Mouse (Mus musculus) megakaryocyte, adult 5-6 weeks (primary cell): Measurements from ENCODE around the gene Vmn1r57. TPM values are rescaled to one million over a fixed set of nuclear protein-coding genes. Genes with fewer than 3 reads are reported as not detected.
"Not testable (repeated sequence)": the region's sequence is repeated elsewhere in the genome, so short reads cannot be mapped to it uniquely, and the experiment has no call there.

Experiments used
- ATAC-seq: 2 replicates; pipeline ENCODE4 v1.8.0; 2016; ENCODE audit warnings: mild to moderate bottlenecking, inconsistent platforms; ENCODE audit not compliant: poor library complexity, severe bottlenecking
- total RNA-seq, 2 experiments: library from RNA; stranded (forward) in 1 of 2; stranded (reverse) in 1 of 2; fragments of 153-499, 151-499 nt in 1 of 2; fragments of 221-1000, 200-1000 nt in 1 of 2; gene quantifications; 2 replicates each; pipeline versions ENCODE4 v1.2.3 to v1.2.4; 2015 to 2017

The Vmn1r57 gene
- not detected in 2 replicates for total RNA-seq (2015)
- not detected in 2 replicates for total RNA-seq (2017)

DNA sequence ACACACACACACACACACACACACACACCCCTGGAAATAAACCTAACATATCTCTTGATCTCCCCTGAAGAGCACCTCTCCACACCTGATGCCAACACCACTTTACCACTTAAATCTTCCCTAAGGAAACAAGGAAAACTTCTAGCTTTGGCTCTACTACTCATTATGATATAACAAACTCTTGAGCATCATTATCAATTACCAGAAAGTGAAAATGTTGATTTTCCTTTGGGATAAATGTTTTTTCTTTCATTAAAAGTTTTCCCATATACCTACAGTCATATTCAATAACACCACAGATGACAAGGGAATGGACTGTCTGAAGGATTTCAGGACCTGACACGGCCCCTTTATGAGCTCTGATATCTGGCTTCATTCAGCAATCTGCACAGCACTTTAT, at the start of gene Vmn1r57:
TSS of gene Vmn1r57 (plus strand) at position 301 of the 400 bp plus-strand sequence.
- ATAC-seq = not testable (repeated sequence)

DNA sequence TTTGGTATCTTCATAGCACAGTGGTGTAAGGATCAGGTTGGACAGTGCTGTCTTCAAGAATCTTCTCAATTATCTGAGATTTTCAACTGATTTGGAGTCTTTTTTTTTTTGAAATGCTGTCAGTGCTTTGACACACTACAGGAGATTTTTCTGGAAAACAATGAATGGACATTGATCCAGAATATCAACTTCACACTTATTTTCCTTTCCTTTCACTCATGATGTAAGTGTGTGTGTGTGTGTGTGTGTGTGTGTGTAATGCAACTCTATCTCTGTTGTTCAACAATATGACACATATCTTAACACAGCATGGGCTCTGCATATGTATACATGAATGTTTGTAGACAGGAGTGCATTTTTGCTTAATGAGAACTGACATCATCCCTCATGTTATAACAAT, 21.6 kb upstream of the Vmn1r57 start, which contains the start of gene Vmn1r56:
TSS of gene Vmn1r56 (minus strand) at position 101 of the 400 bp plus-strand sequence.
- not testable (repeated sequence) for ATAC-seq

DNA sequence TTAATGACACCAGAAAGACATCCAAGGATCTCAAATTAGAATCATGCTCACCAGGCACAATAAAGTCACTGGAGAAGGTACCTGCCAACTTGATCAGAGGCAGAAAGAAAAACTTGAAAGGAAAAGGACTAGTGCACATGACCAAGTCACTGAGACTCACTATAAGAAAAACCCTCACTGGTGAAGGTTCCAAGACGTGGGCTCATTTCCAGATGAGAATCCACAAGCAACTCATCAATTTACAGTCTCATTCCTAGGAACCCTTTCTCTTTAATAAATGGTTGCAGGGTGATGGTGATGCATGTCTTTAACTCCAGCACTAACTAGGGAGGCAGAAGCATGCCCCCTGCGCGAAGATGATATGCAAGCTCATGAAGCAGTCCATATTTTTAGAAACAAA, 44.8 kb downstream of the Vmn1r57 start:
- no peak for ATAC-seq

Other genes starting within 250 kb of the Vmn1r57 start
- 0.09 TPM in 1 of 2 replicates, not detected in the other for gene Sbk3, start 247.3 kb upstream of the Vmn1r57 start, total RNA-seq (2015)
- not detected in 2 replicates for gene Sbk3, start 247.3 kb upstream of the Vmn1r57 start, total RNA-seq (2017)
- gene Zfp579, start 222.3 kb upstream of the Vmn1r57 start, total RNA-seq (2015) = 5.7 and 14.9 TPM in 2 replicates
- 0.81 and 0.89 TPM in 2 replicates for gene Zfp579, start 222.3 kb upstream of the Vmn1r57 start, total RNA-seq (2017)
- 24.8 and 26.2 TPM in 2 replicates for gene Zfp524, start 204.1 kb upstream of the Vmn1r57 start, total RNA-seq (2015)
- 13.5 and 13.9 TPM in 2 replicates for gene Zfp524, start 204.1 kb upstream of the Vmn1r57 start, total RNA-seq (2017)
- 19.2 and 20.6 TPM in 2 replicates for gene Fiz1, start 203.8 kb upstream of the Vmn1r57 start, total RNA-seq (2015)
- gene Fiz1, start 203.8 kb upstream of the Vmn1r57 start, total RNA-seq (2017) = 9.3 and 12.1 TPM in 2 replicates
- gene Gm44973, start 203.0 kb upstream of the Vmn1r57 start, total RNA-seq (2015) = 0.30 TPM in 1 of 2 replicates, not detected in the other
- gene Gm44973, start 203.0 kb upstream of the Vmn1r57 start, total RNA-seq (2017) = not detected in 2 replicates
- 11.9 and 12.0 TPM in 2 replicates for gene Zfp865, start 198.1 kb upstream of the Vmn1r57 start, total RNA-seq (2015)
- 13.6 and 14.4 TPM in 2 replicates for gene Zfp865, start 198.1 kb upstream of the Vmn1r57 start, total RNA-seq (2017)
- gene Ccdc106, start 197.9 kb upstream of the Vmn1r57 start, total RNA-seq (2015) = 0.13 and 0.48 TPM in 2 replicates
- 2.1 TPM in 1 of 2 replicates, not detected in the other for gene Ccdc106, start 197.9 kb upstream of the Vmn1r57 start, total RNA-seq (2017)
- 0.62 TPM in 1 of 2 replicates, not detected in the other for gene 4632433K11Rik, start 184.4 kb upstream of the Vmn1r57 start, total RNA-seq (2015)
- gene 4632433K11Rik, start 184.4 kb upstream of the Vmn1r57 start, total RNA-seq (2017) = 0.81 TPM in 1 of 2 replicates, not detected in the other
- 2.5 and 3.2 TPM in 2 replicates for gene Zfp784, start 180.0 kb upstream of the Vmn1r57 start, total RNA-seq (2015)
- gene Zfp784, start 180.0 kb upstream of the Vmn1r57 start, total RNA-seq (2017) = 1.7 TPM in 2 replicates
- gene Zfp580, start 167.0 kb upstream of the Vmn1r57 start, total RNA-seq (2015) = 0.25 and 1.6 TPM in 2 replicates
- gene Zfp580, start 167.0 kb upstream of the Vmn1r57 start, total RNA-seq (2017) = not detected in 2 replicates
- 68.6 and 71.0 TPM in 2 replicates for gene U2af2, start 156.3 kb upstream of the Vmn1r57 start, total RNA-seq (2015)
- gene U2af2, start 156.3 kb upstream of the Vmn1r57 start, total RNA-seq (2017) = 153 and 170 TPM in 2 replicates
- 74.6 and 79.4 TPM in 2 replicates for gene Epn1, start 138.3 kb upstream of the Vmn1r57 start, total RNA-seq (2015)
- gene Epn1, start 138.3 kb upstream of the Vmn1r57 start, total RNA-seq (2017) = 76.4 and 88.9 TPM in 2 replicates
- not detected in 2 replicates for gene Rfpl4, start 101.5 kb upstream of the Vmn1r57 start, total RNA-seq (2015)
- gene Rfpl4, start 101.5 kb upstream of the Vmn1r57 start, total RNA-seq (2017) = not detected in 2 replicates
- gene Rasl2-9, start 92.5 kb upstream of the Vmn1r57 start, total RNA-seq (2015) = 1.9 and 2.4 TPM in 2 replicates
- 1.2 TPM in 1 of 2 replicates, not detected in the other for gene Rasl2-9, start 92.5 kb upstream of the Vmn1r57 start, total RNA-seq (2017)
- gene Vmn1r55, start 68.8 kb upstream of the Vmn1r57 start, total RNA-seq (2015) = not detected in 2 replicates
- gene Vmn1r55, start 68.8 kb upstream of the Vmn1r57 start, total RNA-seq (2017) = not detected in 2 replicates
- not detected in 2 replicates for gene Vmn1r56, start 21.7 kb upstream of the Vmn1r57 start, total RNA-seq (2015)
- gene Vmn1r56, start 21.7 kb upstream of the Vmn1r57 start, total RNA-seq (2017) = not detected in 2 replicates
- gene Gm5065, start 132.0 kb downstream of the Vmn1r57 start, total RNA-seq (2015) = not detected in 2 replicates
- gene Gm5065, start 132.0 kb downstream of the Vmn1r57 start, total RNA-seq (2017) = not detected in 2 replicates
- not detected in 2 replicates for gene Nlrp2, start 132.5 kb downstream of the Vmn1r57 start, total RNA-seq (2015)
- not detected in 2 replicates for gene Nlrp2, start 132.5 kb downstream of the Vmn1r57 start, total RNA-seq (2017)
- not detected in 2 replicates for gene Vmn1r58, start 194.9 kb downstream of the Vmn1r57 start, total RNA-seq (2015)
- gene Vmn1r58, start 194.9 kb downstream of the Vmn1r57 start, total RNA-seq (2017) = not detected in 2 replicates
- not detected in 2 replicates for gene Vmn1r59, start 238.3 kb downstream of the Vmn1r57 start, total RNA-seq (2015)
- gene Vmn1r59, start 238.3 kb downstream of the Vmn1r57 start, total RNA-seq (2017) = not detected in 2 replicates